Mouse (Mus musculus) neural tube, embryonic 15.5 days (tissue): ENCODE measurements around the gene Pfkm. TPM values are rescaled to one million over a fixed set of nuclear protein-coding genes. Genes with fewer than 3 reads are reported as not detected.

Experiments used
- ATAC-seq: fragments of 200-750 bp; cut with Nextera tagmentation; 2 replicates; pipeline ENCODE4 v1.8.0; 2017; ENCODE audit warnings: mild to moderate bottlenecking, moderate TSS enrichment, moderate library complexity; ENCODE audit not compliant: low FRiP score
- H3K27ac ChIP-seq: fragments of 300-500 bp; sonication (generic); replicated peaks from 2 replicates; pipeline ENCODE4 v1.5.1; 2015; ENCODE audit warnings: mild to moderate bottlenecking, inconsistent platforms
- H3K27me3 ChIP-seq: fragments of 300-500 bp; sonication (generic); replicated peaks from 2 replicates; pipeline ENCODE4 v1.6.1; 2015; ENCODE audit warnings: inconsistent platforms
- H3K36me3 ChIP-seq: fragments of 300-500 bp; sonication (generic); 2 replicates; pipeline ENCODE4 v1.6.1; 2015; ENCODE audit warnings: inconsistent platforms
- H3K4me1 ChIP-seq: fragments of 300-500 bp; sonication (generic); 2 replicates; pipeline ENCODE4 v1.6.1; 2015; ENCODE audit warnings: inconsistent platforms
- H3K4me2 ChIP-seq: fragments of 300-500 bp; sonication (generic); 2 replicates; pipeline ENCODE4 v1.6.1; 2015; ENCODE audit warnings: inconsistent platforms, mild to moderate bottlenecking, moderate library complexity
- H3K4me3 ChIP-seq: fragments of 300-500 bp; sonication (generic); replicated peaks from 2 replicates; pipeline ENCODE4 v1.5.1; 2015; ENCODE audit warnings: mild to moderate bottlenecking, inconsistent platforms
- H3K9ac ChIP-seq: fragments of 300-500 bp; sonication (generic); replicated peaks from 2 replicates; pipeline ENCODE4 v1.6.1; 2015; ENCODE audit warnings: mild to moderate bottlenecking, inconsistent platforms
- H3K9me3 ChIP-seq: fragments of 300-500 bp; sonication (generic); replicated peaks from 2 replicates; pipeline ENCODE4 v1.6.1; 2016; ENCODE audit warnings: inconsistent platforms
- WGBS: fragments of 180-500 bp; shearing (Covaris S2); methylation state at CpG from one replicate; pipeline ENCODE4 v1.1.7; 2015; ENCODE audit warnings: mixed read lengths; 5-methylcytosine and 5-hydroxymethylcytosine counted together
- polyA plus RNA-seq: library from polyadenylated mRNA; unstranded; fragments of >200 nt; fragmentation: Nextera tagmentation; extraction: Ambion mirVana; gene quantifications from 2 replicates; pipeline ENCODE4 v1.2.1, GENCODE M21; 2015

Pfkm gene
- polyA plus RNA-seq, 1 experiment from 2014 or later = 94.3 TPM

GRCm38 (mm10) chr15:98070376-98070775 is 22.0 kb upstream of the Pfkm start:
- WGBS = 94% methylated on average over 3 of the region's 3 CpGs
- H3K36me3 ChIP-seq = peaks cover 46% of the 10 kb centered on the region
- no peak overlapping the region for H3K4me3 ChIP-seq
- ATAC-seq = no peak
- no peak overlapping the region for H3K27ac ChIP-seq
- H3K27me3 ChIP-seq = no peaks in the 10 kb centered on the region
- H3K4me1 ChIP-seq = no peaks in the 10 kb centered on the region
- H3K9ac ChIP-seq = no peak overlapping the region
- H3K4me2 ChIP-seq = no peak overlapping the region
- H3K9me3 ChIP-seq = no peaks in the 10 kb centered on the region

DNA sequence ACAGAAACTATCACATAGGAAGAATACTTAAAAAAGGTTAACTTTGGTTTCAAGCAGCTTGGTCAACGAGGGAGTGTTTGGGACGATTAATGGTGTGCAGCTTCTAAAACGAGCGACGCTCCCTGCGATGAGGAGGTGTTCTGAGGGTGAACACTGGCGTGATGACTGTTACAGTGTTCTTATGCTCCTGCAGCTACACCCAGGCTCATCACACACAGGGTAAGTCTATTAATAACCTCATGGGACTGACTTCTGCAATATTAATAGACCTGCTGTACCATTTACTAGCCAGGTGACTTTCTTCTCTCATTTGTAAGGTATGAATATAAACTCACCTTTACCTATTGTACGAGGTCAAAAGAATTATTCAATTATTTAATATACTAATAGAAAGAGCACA is 17.9 kb upstream of the Pfkm start:
- no peak overlapping the region for H3K27ac ChIP-seq
- no peaks in the 10 kb centered on the region for H3K27me3 ChIP-seq
- no peak overlapping the region for H3K9ac ChIP-seq
- H3K4me3 ChIP-seq = no peak overlapping the region
- no peaks in the 10 kb centered on the region for H3K4me1 ChIP-seq
- H3K4me2 ChIP-seq = no peak overlapping the region
- H3K9me3 ChIP-seq = no peaks in the 10 kb centered on the region
- no peak for ATAC-seq
- WGBS = 92% methylated on average over 8 of the region's 8 CpGs
- H3K36me3 ChIP-seq = peaks cover 56% of the 10 kb centered on the region

- no peak overlapping the region for H3K4me2 ChIP-seq
- H3K4me3 ChIP-seq = no peak overlapping the region
- no peak for ATAC-seq
- no peaks in the 10 kb centered on the region for H3K9me3 ChIP-seq
- 87% methylated on average over 16 of the region's 16 CpGs for WGBS
- H3K9ac ChIP-seq = no peak overlapping the region
- H3K36me3 ChIP-seq = peaks cover 52% of the 10 kb centered on the region
- H3K4me1 ChIP-seq = no peaks in the 10 kb centered on the region
- H3K27ac ChIP-seq = no peak overlapping the region
- no peaks in the 10 kb centered on the region for H3K27me3 ChIP-seq
Measured at GRCm38 (mm10) chr15:98075034-98075433, 17.4 kb upstream of the Pfkm start.

DNA sequence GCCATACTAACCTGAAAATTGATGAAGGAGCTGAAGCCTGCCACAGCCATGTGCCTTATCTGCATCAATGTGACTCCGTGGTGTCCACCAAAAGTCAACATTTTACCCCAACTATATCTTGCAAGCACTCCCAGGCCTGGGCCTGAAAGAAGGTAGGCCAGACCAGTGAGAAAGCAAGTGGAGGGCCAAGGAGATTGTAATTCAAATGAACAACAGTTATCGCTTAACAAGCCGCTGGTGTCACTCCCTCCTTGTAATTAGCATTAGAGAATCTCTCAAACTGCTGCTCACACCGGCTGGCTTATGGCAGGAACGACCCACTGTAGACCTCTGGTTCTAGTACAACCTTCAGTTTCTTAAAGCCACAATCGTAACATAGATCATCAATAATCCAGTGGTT is 15.5 kb upstream of the Pfkm start:
- H3K4me3 ChIP-seq = no peak overlapping the region
- ATAC-seq = no peak
- WGBS = 86% methylated on average over 6 of the region's 6 CpGs
- H3K36me3 ChIP-seq = peaks cover 52% of the 10 kb centered on the region
- H3K4me1 ChIP-seq = no peaks in the 10 kb centered on the region
- H3K27me3 ChIP-seq = no peaks in the 10 kb centered on the region
- no peaks in the 10 kb centered on the region for H3K9me3 ChIP-seq
- H3K27ac ChIP-seq = no peak overlapping the region
- H3K4me2 ChIP-seq = no peak overlapping the region
- no peak overlapping the region for H3K9ac ChIP-seq

GRCm38 (mm10) chr15:98088889-98089288 is 3.5 kb upstream of the Pfkm start:
- peaks cover 20% of the 10 kb centered on the region for H3K36me3 ChIP-seq
- no peak overlapping the region for H3K27ac ChIP-seq
- H3K4me1 ChIP-seq = peaks cover 19% of the 10 kb centered on the region
- H3K27me3 ChIP-seq = no peaks in the 10 kb centered on the region
- no peak overlapping the region for H3K4me3 ChIP-seq
- H3K4me2 ChIP-seq = no peak overlapping the region
- WGBS = 82% methylated on average over 1 of the region's 1 CpGs
- no peak overlapping the region for H3K9ac ChIP-seq
- ATAC-seq = no peak
- no peaks in the 10 kb centered on the region for H3K9me3 ChIP-seq

DNA sequence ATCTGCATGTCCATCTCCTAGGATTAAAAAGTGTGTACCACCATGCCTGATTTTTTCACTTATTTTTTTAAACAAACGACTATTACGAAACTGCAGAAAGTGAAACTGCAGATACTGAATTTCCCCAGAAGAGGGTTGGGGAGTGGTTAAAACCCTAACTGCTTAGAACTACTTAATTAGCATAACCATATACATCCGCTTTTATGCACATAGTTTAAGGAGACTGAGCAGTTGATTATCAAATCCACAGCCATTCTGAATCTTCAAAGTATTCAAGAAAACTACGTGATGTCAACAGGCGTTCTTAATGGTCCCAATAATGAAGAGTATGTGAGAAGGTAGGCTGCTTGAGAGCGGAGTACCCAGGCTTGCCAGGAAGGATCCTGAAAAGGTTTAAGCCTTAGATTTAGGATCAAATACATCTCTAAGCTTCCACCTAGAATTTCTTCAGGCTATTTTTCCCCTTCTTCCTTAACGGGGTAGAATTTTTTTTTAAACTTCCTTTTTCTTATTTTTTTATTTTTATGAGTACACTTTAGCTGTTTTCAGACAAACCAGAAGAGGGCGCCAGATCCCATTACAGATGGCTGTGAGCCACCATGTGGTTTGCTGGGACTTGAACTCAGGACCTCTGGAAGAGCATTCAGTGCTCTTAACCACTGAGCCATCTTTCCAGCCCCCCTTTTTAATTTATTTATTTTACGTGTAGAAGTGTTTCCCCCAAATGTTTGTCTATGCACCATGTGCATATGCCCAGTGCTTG is 2.8 kb upstream of the Pfkm start:
- 79% methylated on average over 9 of the region's 9 CpGs for WGBS
- no peak for ATAC-seq

DNA sequence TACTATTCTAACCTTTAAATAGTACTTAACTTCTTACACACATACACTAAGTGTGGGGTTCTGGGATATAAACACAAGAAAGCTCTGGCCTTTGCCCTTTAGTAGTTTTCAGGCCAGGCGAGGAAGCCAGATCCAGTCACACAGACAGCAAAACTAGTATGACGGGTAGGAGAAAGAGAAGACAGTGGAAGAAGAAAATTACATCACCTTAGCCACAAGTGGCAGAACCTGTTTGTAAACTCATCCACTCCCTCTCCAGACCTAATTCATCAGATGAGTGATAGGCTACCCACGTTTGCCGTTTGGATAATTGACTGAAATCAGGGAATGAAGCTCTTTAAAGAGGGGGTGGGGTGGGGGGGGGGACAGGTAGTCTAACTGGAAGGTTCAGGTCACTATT is 548 bp upstream of the Pfkm start:
- WGBS = 36% methylated on average over 4 of the region's 4 CpGs
- H3K27ac ChIP-seq = no peak overlapping the region
- peaks cover 21% of the 10 kb centered on the region for H3K4me1 ChIP-seq
- ATAC-seq = no peak
- 0 out of 2 replicates have a peak overlapping the region, but pooled peaks have one; percentile 6 for H3K9ac ChIP-seq
- H3K4me2 ChIP-seq = peak overlapping the region; percentile 76
- no peaks in the 10 kb centered on the region for H3K27me3 ChIP-seq
- H3K4me3 ChIP-seq = peak overlapping the region; percentile 63
- no peaks in the 10 kb centered on the region for H3K9me3 ChIP-seq
- H3K36me3 ChIP-seq = peaks cover 5% of the 10 kb centered on the region; the same call in 1 of the 2 replicates

More for the DNA sequence above, 2.8 kb upstream of the Pfkm start:
- Histone ChIP-seq H3K4me1 (peaks cover 21% of the 10 kb centered on the region), H3K4me2 (no peak overlapping the region), H3K36me3 (peaks cover 15% of the 10 kb centered on the region), H3K4me3 (no peak overlapping the region), H3K9ac (no peak overlapping the region), H3K27me3 (no peaks in the 10 kb centered on the region), H3K27ac (no peak overlapping the region), H3K9me3 (no peaks in the 10 kb centered on the region)

DNA sequence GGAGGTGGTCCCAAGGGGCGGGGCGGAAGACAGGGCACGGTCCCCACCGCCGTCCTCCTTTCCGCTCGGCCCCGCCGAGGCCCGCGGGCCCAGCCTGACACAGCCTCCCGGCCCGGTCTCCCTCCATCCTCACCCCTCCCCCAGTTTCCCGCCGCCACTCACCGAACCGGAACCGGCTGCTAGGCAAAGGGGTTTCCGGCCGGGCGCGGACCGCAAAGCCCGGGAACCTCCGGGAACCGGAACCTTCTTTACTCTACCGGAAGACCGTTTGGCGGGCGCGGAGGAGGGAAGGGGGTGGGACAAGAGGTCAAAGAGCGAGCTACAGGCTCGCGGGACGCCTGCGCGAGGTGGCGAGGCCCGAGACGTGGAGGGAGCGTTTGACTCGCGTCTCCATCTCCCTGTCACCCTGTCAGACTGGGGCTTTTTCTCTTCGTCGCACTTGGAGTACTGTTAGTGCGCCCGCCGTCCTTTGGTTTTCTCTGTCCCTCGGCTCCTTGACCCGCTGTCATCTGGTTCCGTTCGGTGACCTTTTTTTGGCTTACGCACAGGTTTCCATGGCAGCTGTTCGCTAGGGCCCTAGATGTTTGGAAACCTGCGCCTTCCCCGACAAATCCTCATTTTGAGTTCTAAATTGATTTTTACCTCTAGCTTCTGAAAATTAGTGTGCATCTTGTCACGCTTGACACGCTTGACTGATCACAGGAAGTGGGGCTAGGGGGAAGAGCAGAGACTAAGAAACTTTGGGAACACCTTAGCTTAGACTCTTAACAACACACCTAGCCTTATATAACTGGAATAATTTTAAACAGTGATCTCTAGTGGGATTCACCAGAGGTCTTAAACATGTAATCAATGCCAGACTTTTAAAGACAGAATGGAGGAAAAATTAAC is 977 bp downstream of the Pfkm start, which contains the start of gene Senp1:
TSS of gene Senp1 (minus strand) at position 624 of the 891 bp plus-strand sequence.
- H3K9ac ChIP-seq = peak within 1 kb of the TSS; percentile 70
- peak; percentile 94 for ATAC-seq

DNA sequence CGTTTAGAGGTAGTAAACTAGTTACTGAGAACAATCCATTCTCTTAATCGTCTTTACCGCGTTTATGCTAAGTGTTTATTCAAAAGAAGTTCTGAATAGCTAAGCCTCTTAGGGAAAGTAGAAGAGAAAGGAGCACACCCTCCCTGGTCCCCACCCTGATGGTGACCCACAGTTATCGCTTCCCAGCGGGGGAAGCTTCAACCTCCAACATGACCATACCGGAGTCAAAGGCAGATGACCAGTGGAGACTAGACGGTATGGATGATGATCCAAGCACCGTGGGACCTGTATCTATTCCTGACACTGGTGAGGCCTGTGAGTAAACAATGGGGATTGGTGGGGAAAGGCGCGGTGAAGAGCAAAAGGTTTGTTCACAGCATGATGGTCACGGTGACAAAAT is 2.5 kb downstream of the Pfkm start:
- Histone ChIP-seq H3K27me3 (no peaks in the 10 kb centered on the region), H3K4me3 (no peak overlapping the region), H3K9me3 (no peaks in the 10 kb centered on the region), H3K36me3 (no peaks in the 10 kb centered on the region), H3K4me1 (peaks cover 21% of the 10 kb centered on the region), H3K4me2 (no peak overlapping the region), H3K27ac (no peak overlapping the region), H3K9ac (no peak overlapping the region)
- WGBS = 87% methylated on average over 12 of the region's 12 CpGs
- ATAC-seq = no peak

More for the DNA sequence above, 977 bp downstream of the Pfkm start, which contains the start of gene Senp1:
- H3K27ac ChIP-seq = peak within 1 kb of the TSS; percentile 94
- peak within 1 kb of the TSS; percentile 63 for H3K4me3 ChIP-seq
- peak within 1 kb of the TSS; percentile 76 for H3K4me2 ChIP-seq
- H3K27me3 ChIP-seq = no peaks in the 10 kb centered on the region
- no peaks in the 10 kb centered on the region for H3K9me3 ChIP-seq
- under 1% methylated on average over 56 of the region's 58 CpGs for WGBS
- H3K4me1 ChIP-seq = peaks cover 21% of the 10 kb centered on the region
- no peaks in the 10 kb centered on the region for H3K36me3 ChIP-seq

DNA sequence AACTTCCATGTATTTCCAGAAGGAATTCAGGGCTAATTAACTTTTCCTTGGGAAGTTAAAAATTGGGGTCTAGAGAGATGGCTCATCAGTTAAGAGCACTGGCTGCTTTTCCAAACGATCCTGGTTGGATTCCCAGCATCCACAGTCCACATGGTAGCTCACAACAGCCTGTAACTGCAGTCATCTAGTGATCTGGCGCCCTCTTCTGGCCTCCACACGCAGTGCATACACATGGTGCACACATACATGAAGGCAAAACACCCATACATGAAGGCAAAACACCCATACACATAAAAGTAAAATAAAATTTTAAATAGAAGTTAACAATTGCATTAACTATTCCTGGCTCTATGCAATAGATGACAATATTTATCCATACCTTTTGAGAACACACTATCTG is 4.6 kb downstream of the Pfkm start:
- Histone ChIP-seq H3K27me3 (no peaks in the 10 kb centered on the region), H3K4me3 (no peak overlapping the region), H3K9me3 (no peaks in the 10 kb centered on the region), H3K27ac (no peak overlapping the region), H3K4me2 (no peak overlapping the region), H3K9ac (no peak overlapping the region), H3K4me1 (peaks cover 13% of the 10 kb centered on the region), H3K36me3 (no peaks in the 10 kb centered on the region)
- 59% methylated on average over 3 of the region's 3 CpGs for WGBS
- no peak for ATAC-seq

DNA sequence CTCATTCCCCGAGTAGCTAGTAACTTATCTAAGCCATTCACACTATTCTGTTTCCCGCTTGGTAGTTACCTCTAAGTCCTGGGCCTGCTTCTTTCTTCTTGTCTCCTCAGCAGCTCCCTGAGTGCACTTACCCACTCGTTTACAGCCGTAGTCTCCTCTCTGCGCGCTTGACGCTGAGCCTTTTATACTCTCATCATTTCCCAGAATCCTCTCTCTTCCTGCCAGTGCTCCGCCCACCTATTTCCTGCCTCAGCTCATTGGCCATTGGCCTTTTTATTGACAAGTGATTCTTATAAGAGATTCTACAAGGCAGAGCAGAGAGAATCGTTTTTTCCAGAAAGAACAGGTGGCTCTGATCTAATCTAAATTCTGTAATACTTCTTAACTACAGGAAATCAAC is 6.1 kb downstream of the Pfkm start:
- Histone ChIP-seq H3K4me2 (no peak overlapping the region), H3K9me3 (no peaks in the 10 kb centered on the region), H3K4me1 (peaks cover 6% of the 10 kb centered on the region), H3K36me3 (no peaks in the 10 kb centered on the region), H3K9ac (no peak overlapping the region), H3K27me3 (no peaks in the 10 kb centered on the region), H3K4me3 (no peak overlapping the region), H3K27ac (no peak overlapping the region)
- WGBS = 91% methylated on average over 9 of the region's 9 CpGs
- no peak for ATAC-seq
